Mouse (Mus musculus) gastrocnemius, adult 8-10 months (tissue): ENCODE data around the gene Gm21970. TPM values are rescaled to one million over a fixed set of nuclear protein-coding genes. Genes with fewer than 3 reads are reported as not detected.
A peak's percentile ranks its signal among the peaks of the same experiment; 100 is the strongest.

Experiments
- DNase-seq, 2 experiments: peaks; one replicate each; pipeline ENCODE4 v3.0.0; 2022; ENCODE audit warnings: low spot score in 2 of 2
- total RNA-seq, 4 experiments: library from RNA; stranded (reverse); gene quantifications; 2 replicates each; pipeline ENCODE4 v1.2.4; 2022

Gm21970 gene
- total RNA-seq = 1 to 10 TPM in 1 of 4 experiments, not detected in 3; 1.3 TPM

GRCm38 (mm10) chr16:91391421-91391820, at the start of gene Gm21970:
Gene Gm21970, plus strand, starts transcription at chr16:91391721.
- no peak for DNase-seq

- no peak for DNase-seq
Observed at GRCm38 (mm10) chr16:91346491-91346890, 45.0 kb upstream of the Gm21970 start.

GRCm38 (mm10) chr16:91347491-91348263, 43.8 kb upstream of the Gm21970 start:
- DNase-seq = no peak

- no peak for DNase-seq
Observed at GRCm38 (mm10) chr16:91348264-91348565, 43.3 kb upstream of the Gm21970 start.

- DNase-seq = no peak
Observed at GRCm38 (mm10) chr16:91348588-91349330, 42.8 kb upstream of the Gm21970 start.

GRCm38 (mm10) chr16:91352084-91352562, 39.4 kb upstream of the Gm21970 start:
- DNase-seq = peak; percentile 16 to 24

GRCm38 (mm10) chr16:91352749-91353148, 38.8 kb upstream of the Gm21970 start:
- DNase-seq = no peak

GRCm38 (mm10) chr16:91353177-91353576, 38.3 kb upstream of the Gm21970 start:
- no peak for DNase-seq

- no peak for DNase-seq
Observed at GRCm38 (mm10) chr16:91353638-91354037, 37.9 kb upstream of the Gm21970 start.

- no peak for DNase-seq
Observed at GRCm38 (mm10) chr16:91354599-91354998, 36.9 kb upstream of the Gm21970 start.

GRCm38 (mm10) chr16:91355160-91355559, 36.4 kb upstream of the Gm21970 start:
- no peak for DNase-seq

GRCm38 (mm10) chr16:91356760-91357525, 34.6 kb upstream of the Gm21970 start:
- no peak for DNase-seq

GRCm38 (mm10) chr16:91357526-91357900, 34.0 kb upstream of the Gm21970 start:
- no peak for DNase-seq

GRCm38 (mm10) chr16:91358555-91358954, 33.0 kb upstream of the Gm21970 start:
- no peak for DNase-seq

- no peak for DNase-seq
Observed at GRCm38 (mm10) chr16:91359531-91359930, 32.0 kb upstream of the Gm21970 start.

GRCm38 (mm10) chr16:91360162-91360561, 31.4 kb upstream of the Gm21970 start:
- no peak for DNase-seq

GRCm38 (mm10) chr16:91362006-91362405, 29.5 kb upstream of the Gm21970 start:
- DNase-seq = no peak

- peak; percentile 21 to 58 for DNase-seq
Observed at GRCm38 (mm10) chr16:91362616-91363272, 28.8 kb upstream of the Gm21970 start.

GRCm38 (mm10) chr16:91363483-91363882, 28.0 kb upstream of the Gm21970 start:
- DNase-seq = peak in 1 of 2 experiments; percentile 41

GRCm38 (mm10) chr16:91366567-91366966, 25.0 kb upstream of the Gm21970 start:
- no peak for DNase-seq

GRCm38 (mm10) chr16:91367066-91367465, 24.5 kb upstream of the Gm21970 start:
- DNase-seq = no peak
